Mouse (Mus musculus) liver, embryonic 13.5 days (tissue): ENCODE data around the gene Sfswap. TPM values are rescaled to one million over a fixed set of nuclear protein-coding genes. Genes with fewer than 3 reads are reported as not detected.
"Not testable (repeated sequence)": the region's sequence is repeated elsewhere in the genome, so short reads cannot be mapped to it uniquely, and the experiment has no call there.

ENCODE experiments used
- ATAC-seq: fragments of 200-750 bp; cut with Nextera tagmentation; 2 replicates; pipeline ENCODE4 v1.8.0; 2017; ENCODE audit warnings: low read depth, mild to moderate bottlenecking, moderate number of reproducible peaks, moderate library complexity
- DNase-seq: peaks from one replicate; pipeline ENCODE4 v3.0.0; 2022
- H3K27ac ChIP-seq: fragments of 300-500 bp; sonication (generic); 2 replicates; pipeline ENCODE4 v1.5.1; 2015; ENCODE audit warnings: moderate library complexity, mild to moderate bottlenecking, inconsistent platforms
- H3K27me3 ChIP-seq: fragments of 300-500 bp; sonication (generic); 2 replicates; pipeline ENCODE4 v1.6.1; 2015; ENCODE audit warnings: mild to moderate bottlenecking, inconsistent platforms
- H3K36me3 ChIP-seq: fragments of 300-500 bp; sonication (generic); 2 replicates; pipeline ENCODE4 v1.6.1; 2015; ENCODE audit warnings: mild to moderate bottlenecking, inconsistent platforms
- H3K4me1 ChIP-seq: fragments of 300-500 bp; sonication (generic); replicated peaks from 2 replicates; pipeline ENCODE4 v1.6.1; 2015; ENCODE audit warnings: inconsistent platforms
- H3K4me2 ChIP-seq: fragments of 300-500 bp; sonication (generic); 2 replicates; pipeline ENCODE4 v1.6.1; 2015; ENCODE audit warnings: inconsistent platforms, mild to moderate bottlenecking, moderate library complexity
- H3K4me3 ChIP-seq: fragments of 300-500 bp; sonication (generic); replicated peaks from 2 replicates; pipeline ENCODE4 v1.5.1; 2015; ENCODE audit warnings: mild to moderate bottlenecking, inconsistent platforms
- H3K9ac ChIP-seq: fragments of 300-500 bp; sonication (generic); 2 replicates; pipeline ENCODE4 v1.6.1; 2015; ENCODE audit warnings: mild to moderate bottlenecking, inconsistent platforms
- H3K9me3 ChIP-seq: fragments of 300-500 bp; sonication (generic); replicated peaks from 2 replicates; pipeline ENCODE4 v1.6.1; 2016; ENCODE audit warnings: inconsistent platforms
- WGBS: fragments of 180-500 bp; shearing (Covaris S2); methylation state at CpG from one replicate; pipeline ENCODE4 v1.1.7; 2015; ENCODE audit not compliant: insufficient replicate concordance; 5-methylcytosine and 5-hydroxymethylcytosine counted together
- polyA plus RNA-seq: library from polyadenylated mRNA; unstranded; fragments of >200 nt; fragmentation: Nextera tagmentation; extraction: Ambion mirVana; gene quantifications from 2 replicates; pipeline ENCODE4 v1.2.1, GENCODE M21; 2015

The Sfswap gene
- polyA plus RNA-seq, result 16.0 and 20.7 TPM in 2 replicates

GRCm38 (mm10) chr5:129500722-129501634 lies at the start of gene Sfswap:
Gene Sfswap (plus strand): TSS chr5:129501221.
- Histone ChIP-seq H3K27me3 (peaks cover 21% of the 10 kb centered on the region; the same call in 1 of the 2 replicates), H3K9ac (peak within 1 kb of the TSS; percentile 94), H3K4me2 (peak within 1 kb of the TSS; percentile 96), H3K4me1 (peaks cover 22% of the 10 kb centered on the region), H3K27ac (peak within 1 kb of the TSS; percentile 79), H3K4me3 (peak within 1 kb of the TSS; percentile 100), H3K9me3 (no peaks in the 10 kb centered on the region), H3K36me3 (peaks cover 22% of the 10 kb centered on the region)
- WGBS, result under 1% methylated on average over 64 of the region's 66 CpGs
- peak; percentile 74 for DNase-seq
- peak; percentile 76 for ATAC-seq

DNA sequence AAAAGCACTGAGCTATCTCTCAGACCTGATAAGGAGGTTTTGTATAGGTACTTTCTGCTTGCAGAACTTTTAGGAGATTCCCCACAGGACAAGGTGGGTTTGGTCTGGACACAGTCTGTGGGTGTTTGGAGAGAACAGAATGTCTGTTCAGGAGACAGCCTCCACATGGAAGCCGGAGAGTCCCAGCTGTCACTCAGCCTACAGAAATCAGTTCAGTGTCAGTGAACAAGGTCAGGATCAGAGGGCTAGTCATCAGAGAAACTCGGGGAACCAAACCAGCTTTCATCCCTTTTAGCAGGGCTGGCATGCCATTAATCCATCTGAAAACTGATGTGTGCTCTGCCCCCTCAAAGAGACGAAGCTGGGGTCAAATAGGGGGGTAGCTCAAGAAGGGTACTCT lies 48.5 kb upstream of the Sfswap start:
- Histone ChIP-seq H3K36me3 (no peaks in the 10 kb centered on the region), H3K27me3 (no peaks in the 10 kb centered on the region), H3K27ac (no peak overlapping the region), H3K9ac (no peak overlapping the region), H3K4me3 (no peak overlapping the region), H3K4me1 (0 out of 2 replicates have a peak, but pooled peaks cover 4% of the 10 kb centered on the region), H3K9me3 (no peaks in the 10 kb centered on the region), H3K4me2 (no peak overlapping the region)
- 35% methylated on average over 3 of the region's 3 CpGs for WGBS
- ATAC-seq, result no peak
- DNase-seq, result no peak

- peak; percentile 6 for DNase-seq
- Histone ChIP-seq H3K4me2 (0 out of 2 replicates have a peak overlapping the region, but pooled peaks have one; percentile 21), H3K36me3 (no peaks in the 10 kb centered on the region), H3K27me3 (no peaks in the 10 kb centered on the region), H3K9me3 (no peaks in the 10 kb centered on the region), H3K9ac (no peak overlapping the region), H3K27ac (no peak overlapping the region), H3K4me3 (no peak overlapping the region), H3K4me1 (0 out of 2 replicates have a peak, but pooled peaks cover 4% of the 10 kb centered on the region)
- ATAC-seq, result peak; percentile 68
- WGBS, result 17% methylated on average over 13 of the region's 13 CpGs
Observed at GRCm38 (mm10) chr5:129454802-129455528, 46.1 kb upstream of the Sfswap start.

GRCm38 (mm10) chr5:129455529-129455896 lies 45.5 kb upstream of the Sfswap start:
- WGBS, result 9% methylated on average over 2 of the region's 2 CpGs
- DNase-seq, result no peak
- 0 out of 2 replicates have a peak, but pooled peaks cover 4% of the 10 kb centered on the region for H3K4me1 ChIP-seq
- H3K9ac ChIP-seq, result no peak overlapping the region
- no peak overlapping the region for H3K4me3 ChIP-seq
- H3K27ac ChIP-seq, result no peak overlapping the region
- peak; percentile 45 for ATAC-seq
- H3K4me2 ChIP-seq, result no peak overlapping the region
- H3K27me3 ChIP-seq, result no peaks in the 10 kb centered on the region
- no peaks in the 10 kb centered on the region for H3K9me3 ChIP-seq
- no peaks in the 10 kb centered on the region for H3K36me3 ChIP-seq

- H3K4me2 ChIP-seq, result no peak overlapping the region
- ATAC-seq, result no peak
- 32% methylated on average over 9 of the region's 9 CpGs for WGBS
Observed at GRCm38 (mm10) chr5:129456579-129457140, 44.4 kb upstream of the Sfswap start.

GRCm38 (mm10) chr5:129458109-129458508 lies 42.9 kb upstream of the Sfswap start:
- 44% methylated on average over 7 of the region's 7 CpGs for WGBS
- no peak overlapping the region for H3K9ac ChIP-seq

More at GRCm38 (mm10) chr5:129456579-129457140, 44.4 kb upstream of the Sfswap start:
- no peaks in the 10 kb centered on the region for H3K27me3 ChIP-seq
- H3K4me3 ChIP-seq, result no peak overlapping the region
- 0 out of 2 replicates have a peak, but pooled peaks cover 4% of the 10 kb centered on the region for H3K4me1 ChIP-seq
- DNase-seq, result no peak
- H3K27ac ChIP-seq, result no peak overlapping the region
- no peak overlapping the region for H3K9ac ChIP-seq
- H3K9me3 ChIP-seq, result no peaks in the 10 kb centered on the region
- no peaks in the 10 kb centered on the region for H3K36me3 ChIP-seq

DNA sequence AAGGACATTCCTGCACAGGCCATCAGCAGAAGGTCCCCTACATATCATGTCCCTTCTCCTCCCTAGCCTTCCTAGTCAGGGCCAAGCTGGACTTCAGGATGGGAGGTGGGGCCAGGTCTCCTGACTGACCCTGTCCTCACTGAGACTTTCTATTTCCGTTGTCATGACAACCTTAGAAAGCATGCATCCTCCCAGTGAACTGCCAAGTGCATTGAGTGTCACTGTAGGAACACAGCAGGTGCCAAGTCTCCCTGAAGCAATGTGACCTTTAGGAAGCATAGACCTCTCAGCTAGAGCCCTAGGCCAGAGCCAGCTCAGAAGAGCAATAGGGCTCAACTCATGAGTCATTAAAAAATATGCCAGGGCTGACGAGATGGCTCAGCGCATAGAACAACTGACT lies 42.5 kb upstream of the Sfswap start:
- no peak overlapping the region for H3K9ac ChIP-seq
- no peak for ATAC-seq
- H3K9me3 ChIP-seq, result no peaks in the 10 kb centered on the region
- 62% methylated on average over 3 of the region's 3 CpGs for WGBS
- H3K27ac ChIP-seq, result no peak overlapping the region
- no peak overlapping the region for H3K4me2 ChIP-seq
- no peaks in the 10 kb centered on the region for H3K36me3 ChIP-seq
- no peak overlapping the region for H3K4me3 ChIP-seq
- no peak for DNase-seq
- H3K4me1 ChIP-seq, result 0 out of 2 replicates have a peak, but pooled peaks cover 4% of the 10 kb centered on the region
- H3K27me3 ChIP-seq, result no peaks in the 10 kb centered on the region

More at GRCm38 (mm10) chr5:129458109-129458508, 42.9 kb upstream of the Sfswap start:
- Histone ChIP-seq H3K4me3 (no peak overlapping the region), H3K9me3 (no peaks in the 10 kb centered on the region), H3K27ac (no peak overlapping the region), H3K36me3 (no peaks in the 10 kb centered on the region), H3K4me2 (no peak overlapping the region), H3K27me3 (no peaks in the 10 kb centered on the region), H3K4me1 (0 out of 2 replicates have a peak, but pooled peaks cover 4% of the 10 kb centered on the region)
- ATAC-seq (no peak), DNase-seq (no peak)

GRCm38 (mm10) chr5:129460798-129461476 lies 40.1 kb upstream of the Sfswap start:
- no peak for DNase-seq
- Histone ChIP-seq H3K27me3 (no peaks in the 10 kb centered on the region), H3K9ac (no peak overlapping the region), H3K27ac (no peak overlapping the region), H3K4me1 (no peaks in the 10 kb centered on the region), H3K9me3 (no peaks in the 10 kb centered on the region), H3K4me3 (no peak overlapping the region), H3K36me3 (no peaks in the 10 kb centered on the region), H3K4me2 (no peak overlapping the region)
- ATAC-seq, result no peak
- WGBS, result 59% methylated on average over 11 of the region's 11 CpGs

DNA sequence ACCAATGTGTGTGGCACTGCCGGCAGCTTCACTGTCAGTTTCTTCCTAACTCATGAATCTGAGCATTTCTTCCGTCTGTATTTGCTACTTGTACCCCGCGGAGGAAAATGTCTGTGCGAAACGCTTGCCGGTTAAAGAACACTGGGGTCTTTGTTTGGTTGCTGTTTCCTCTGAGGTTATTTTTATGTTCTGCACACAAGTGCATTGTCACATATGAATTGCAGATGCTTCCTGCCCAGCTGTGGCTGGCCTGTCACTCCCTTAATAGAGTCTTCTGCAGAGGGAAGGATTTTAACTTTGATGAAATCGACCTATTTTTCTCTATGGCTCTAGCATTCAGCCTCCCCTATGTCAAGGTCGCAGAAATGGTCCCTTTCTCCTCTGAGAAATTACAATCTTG lies 37.4 kb upstream of the Sfswap start:
- H3K4me1 ChIP-seq, H3K27me3 ChIP-seq, DNase-seq, H3K9me3 ChIP-seq, H3K9ac ChIP-seq, H3K4me3 ChIP-seq, H3K27ac ChIP-seq, ATAC-seq, H3K4me2 ChIP-seq, H3K36me3 ChIP-seq: not testable (repeated sequence)
- 30% methylated on average over 9 of the region's 9 CpGs for WGBS

- no peak overlapping the region for H3K4me2 ChIP-seq
- DNase-seq, result no peak
- no peaks in the 10 kb centered on the region for H3K27me3 ChIP-seq
- H3K27ac ChIP-seq, result no peak overlapping the region
- no peak overlapping the region for H3K4me3 ChIP-seq
- ATAC-seq, result no peak
- H3K9me3 ChIP-seq, result no peaks in the 10 kb centered on the region
- no peaks in the 10 kb centered on the region for H3K4me1 ChIP-seq
- H3K36me3 ChIP-seq, result no peaks in the 10 kb centered on the region
- 66% methylated on average over 2 of the region's 2 CpGs for WGBS
- no peak overlapping the region for H3K9ac ChIP-seq
Observed at GRCm38 (mm10) chr5:129465788-129466187, 35.2 kb upstream of the Sfswap start.
